Mouse (Mus musculus) olfactory bulb, adult 2 months (tissue): ENCODE data around the gene Wipf1.

Experiments
- CTCF ChIP-seq: fragments of 200-500 bp; IDR thresholded peaks from 2 replicates; pipeline ENCODE4 v1.5.1; 2012; ENCODE audit warnings: low read depth, mild to moderate bottlenecking, low read length, moderate library complexity; ENCODE audit not compliant: insufficient read depth
- POLR2A ChIP-seq: fragments of 200-500 bp; IDR thresholded peaks from 2 replicates; pipeline ENCODE4 v1.6.1; 2012; ENCODE audit warnings: mild to moderate bottlenecking, low read depth, low read length, moderate library complexity; ENCODE audit not compliant: insufficient read depth

- no peak for TF ChIP-seq CTCF
- TF ChIP-seq POLR2A = no peak
Observed at GRCm38 (mm10) chr2:73394476-73394875, 135.1 kb downstream of the Wipf1 start.
